Mouse (Mus musculus): ENCODE measurements around the gene Cuedc1. TPM values are rescaled to one million over a fixed set of nuclear protein-coding genes. Genes with fewer than 3 reads are reported as not detected.
A peak's percentile ranks its signal among the peaks of the same experiment; 100 is the strongest.

The Cuedc1 gene
- polyA plus RNA-seq, 1 experiment from 2014 or later = 22.6 TPM

DNA sequence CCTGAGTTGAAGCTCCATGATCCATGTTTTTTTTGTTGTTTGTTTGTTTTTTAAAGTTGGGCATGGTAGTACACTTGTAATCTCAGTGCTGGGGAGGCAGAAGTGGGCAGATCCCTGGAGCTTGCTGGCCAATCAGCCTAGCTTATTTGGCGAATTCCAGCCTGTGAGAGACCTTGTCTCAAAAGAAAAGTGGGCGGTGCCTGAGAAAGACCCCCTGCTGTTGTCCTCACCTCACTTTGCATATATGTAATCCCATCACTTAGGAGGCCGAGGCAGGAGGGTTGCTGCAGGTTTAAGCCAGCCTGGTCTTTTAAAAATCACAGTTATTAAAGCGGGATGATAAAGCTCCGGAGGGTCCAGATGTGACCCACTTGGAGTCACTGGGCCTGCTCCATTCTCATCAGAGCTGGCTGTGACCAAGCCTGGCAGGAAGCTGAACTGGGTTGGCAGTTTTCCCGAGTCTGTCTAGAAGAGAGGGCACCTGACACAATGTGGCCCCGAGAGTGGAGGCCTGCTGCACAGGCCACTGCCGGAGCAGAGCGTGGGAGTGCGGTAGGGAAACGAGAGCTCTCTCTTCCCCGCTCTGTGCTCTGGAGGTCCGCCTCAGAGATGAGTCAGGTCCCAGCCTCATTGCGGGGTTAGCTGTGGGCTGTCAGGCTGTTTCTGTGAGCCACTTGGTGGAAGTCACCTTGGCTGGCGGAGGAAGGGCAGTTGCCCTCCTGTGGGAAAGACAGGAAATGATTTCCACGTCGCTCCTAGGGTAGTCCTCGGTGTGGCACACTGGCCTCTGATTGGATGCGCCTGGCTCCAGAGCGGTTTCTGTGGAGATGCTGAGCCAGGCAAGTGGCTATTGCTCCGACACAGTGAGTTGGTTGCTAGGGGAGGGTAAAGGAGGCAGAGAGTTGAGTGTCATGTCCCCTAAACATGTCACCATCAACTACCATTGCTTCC is 117.3 kb downstream of the Cuedc1 start:
- no peak for DNase-seq (ENCODE audit: low spot score)
- Histone ChIP-seq H3K4me1 (peaks cover 17% of the 10 kb centered on the region), H3K27ac (no peak overlapping the region), H3K27me3 (ENCODE audit: low read depth, poor library complexity, severe bottlenecking) (no peaks in the 10 kb centered on the region), H3K9me3 (replicated peaks) (no peaks in the 10 kb centered on the region), H3K4me3 (no peak overlapping the region), H3K36me3 (peaks cover 25% of the 10 kb centered on the region)
- WGBS = 69% methylated on average over 21 of the region's 21 CpGs

DNA sequence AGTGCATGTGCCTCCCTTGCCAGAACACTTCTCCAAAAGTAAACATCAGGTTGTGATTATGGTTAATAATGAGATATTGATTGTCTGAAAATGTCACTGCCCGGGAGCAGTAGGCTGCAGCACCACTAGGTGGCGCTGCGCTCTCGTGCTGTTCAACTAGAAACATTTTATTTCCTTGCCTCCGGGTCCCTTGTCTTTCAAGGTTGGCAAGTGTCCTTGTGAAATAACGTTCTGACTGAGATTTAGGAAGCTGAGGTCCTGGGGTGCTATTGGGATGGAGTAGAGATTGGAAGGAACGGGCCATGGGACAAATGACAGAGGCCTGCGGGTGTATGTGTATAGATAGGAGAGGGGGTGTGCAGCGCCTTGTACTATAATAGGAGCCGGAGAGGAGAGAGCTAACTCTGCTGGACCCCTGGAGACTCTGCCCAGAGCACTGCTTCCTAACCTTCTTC is 118.4 kb downstream of the Cuedc1 start:
- Histone ChIP-seq H3K27me3 (ENCODE audit: low read depth, poor library complexity, severe bottlenecking) (no peaks in the 10 kb centered on the region), H3K4me3 (no peak overlapping the region), H3K4me1 (peaks cover 17% of the 10 kb centered on the region), H3K27ac (no peak overlapping the region), H3K9me3 (replicated peaks) (no peaks in the 10 kb centered on the region), H3K36me3 (peaks cover 14% of the 10 kb centered on the region)
- DNase-seq (ENCODE audit: low spot score) = peak; percentile 86
- WGBS = 28% methylated on average over 10 of the region's 10 CpGs

- WGBS = 78% methylated on average over 6 of the region's 6 CpGs
Observed at GRCm38 (mm10) chr11:88218155-88218554, 120.3 kb downstream of the Cuedc1 start.

GRCm38 (mm10) chr11:88218586-88218985 is 120.7 kb downstream of the Cuedc1 start:
- 43% methylated on average over 7 of the region's 7 CpGs for WGBS
- Histone ChIP-seq H3K4me1 (peaks cover 17% of the 10 kb centered on the region), H3K9me3 (replicated peaks) (no peaks in the 10 kb centered on the region), H3K27ac (no peak overlapping the region), H3K36me3 (no peaks in the 10 kb centered on the region), H3K4me3 (no peak overlapping the region), H3K27me3 (ENCODE audit: low read depth, poor library complexity, severe bottlenecking) (no peaks in the 10 kb centered on the region)
- no peak for DNase-seq (ENCODE audit: low spot score)

More at GRCm38 (mm10) chr11:88218155-88218554, 120.3 kb downstream of the Cuedc1 start:
- Histone ChIP-seq H3K27ac (no peak overlapping the region), H3K4me1 (peaks cover 17% of the 10 kb centered on the region), H3K27me3 (ENCODE audit: low read depth, poor library complexity, severe bottlenecking) (no peaks in the 10 kb centered on the region), H3K4me3 (no peak overlapping the region), H3K9me3 (replicated peaks) (no peaks in the 10 kb centered on the region), H3K36me3 (no peaks in the 10 kb centered on the region)
- no peak for DNase-seq (ENCODE audit: low spot score)

DNA sequence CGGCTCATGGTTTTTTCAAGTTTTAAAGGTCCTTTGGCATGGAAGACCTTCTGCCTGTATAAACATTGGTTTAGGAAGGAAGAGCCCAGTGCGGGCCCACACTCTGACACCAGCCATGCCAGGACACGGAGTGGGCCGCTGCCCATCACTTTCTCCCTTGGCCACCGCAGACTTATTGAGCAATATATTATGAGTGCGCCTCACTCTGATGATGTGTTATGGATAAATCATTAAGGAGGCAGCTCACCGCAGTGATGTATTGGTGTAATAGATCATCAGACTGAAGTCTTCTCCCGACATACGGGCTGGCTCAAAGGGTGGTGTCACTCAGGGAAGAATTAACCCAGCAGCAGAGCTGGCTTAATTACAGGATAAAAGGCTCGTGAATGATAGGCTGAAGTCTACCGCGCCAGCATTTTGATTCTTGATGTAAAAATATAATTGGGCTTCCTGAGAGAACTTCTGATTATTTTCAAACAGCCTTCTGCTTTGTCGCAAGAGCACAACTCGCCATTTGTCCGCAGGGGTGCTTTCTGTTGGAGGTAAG is 124.1 kb downstream of the Cuedc1 start:
- H3K9me3 ChIP-seq (replicated peaks) = no peaks in the 10 kb centered on the region
- H3K4me3 ChIP-seq = no peak overlapping the region
- H3K27me3 ChIP-seq (ENCODE audit: low read depth, poor library complexity, severe bottlenecking) = no peaks in the 10 kb centered on the region
- no peaks in the 10 kb centered on the region for H3K36me3 ChIP-seq
- no peak overlapping the region for H3K27ac ChIP-seq
- WGBS = 86% methylated on average over 15 of the region's 15 CpGs
- no peaks in the 10 kb centered on the region for H3K4me1 ChIP-seq
- no peak for DNase-seq (ENCODE audit: low spot score)

DNA sequence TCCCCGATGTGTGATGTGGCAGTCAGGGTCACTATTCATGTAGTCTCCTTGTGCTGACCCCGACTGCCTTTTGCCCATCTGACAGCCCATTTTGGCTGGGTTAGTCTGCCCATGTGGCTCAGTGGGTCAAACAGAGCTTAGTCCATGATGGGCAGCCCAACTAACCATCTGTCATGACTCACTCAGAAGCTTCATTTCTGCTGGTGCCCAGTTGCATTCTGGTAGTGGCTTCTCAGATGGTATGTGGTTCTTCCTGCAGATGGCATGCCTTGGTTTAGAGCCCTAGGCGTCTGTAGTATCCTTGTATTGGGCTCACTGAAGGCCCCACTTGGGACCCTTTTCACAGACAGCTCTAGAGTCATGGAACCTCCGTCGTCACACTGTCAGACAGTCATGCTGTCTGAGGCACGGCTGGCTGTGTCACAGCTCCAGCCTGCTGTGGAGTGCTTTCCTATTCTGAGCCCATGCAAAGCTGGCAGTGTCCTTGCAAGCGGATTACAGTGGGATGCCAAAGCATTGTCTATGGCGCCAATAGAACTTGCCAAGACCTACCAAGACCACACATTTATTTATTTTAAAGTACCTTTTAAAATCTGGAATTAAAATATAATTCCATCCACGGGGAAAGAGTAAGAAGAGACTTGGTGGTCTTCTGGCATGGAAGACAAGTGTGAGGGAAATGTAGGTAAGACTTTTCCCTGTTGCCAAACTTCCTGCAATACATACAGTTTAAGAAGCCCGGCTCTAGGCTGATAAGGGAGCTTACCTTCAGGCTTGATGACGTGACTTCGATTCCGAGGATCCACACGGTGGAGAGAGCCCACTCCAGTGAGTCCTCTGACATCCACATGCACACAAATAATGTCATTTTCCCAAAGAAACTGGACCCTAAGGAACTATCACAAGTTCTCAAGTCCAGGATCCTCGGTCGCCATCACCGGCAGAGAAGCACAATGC is 129.4 kb downstream of the Cuedc1 start:
- peaks cover 10% of the 10 kb centered on the region for H3K4me1 ChIP-seq
- DNase-seq (ENCODE audit: low spot score) = no peak
- no peaks in the 10 kb centered on the region for H3K27me3 ChIP-seq (ENCODE audit: low read depth, poor library complexity, severe bottlenecking)
- no peak overlapping the region for H3K27ac ChIP-seq
- 92% methylated on average over 17 of the region's 17 CpGs for WGBS
- H3K4me3 ChIP-seq = no peak overlapping the region
- no peaks in the 10 kb centered on the region for H3K9me3 ChIP-seq (replicated peaks)
- H3K36me3 ChIP-seq = no peaks in the 10 kb centered on the region

DNA sequence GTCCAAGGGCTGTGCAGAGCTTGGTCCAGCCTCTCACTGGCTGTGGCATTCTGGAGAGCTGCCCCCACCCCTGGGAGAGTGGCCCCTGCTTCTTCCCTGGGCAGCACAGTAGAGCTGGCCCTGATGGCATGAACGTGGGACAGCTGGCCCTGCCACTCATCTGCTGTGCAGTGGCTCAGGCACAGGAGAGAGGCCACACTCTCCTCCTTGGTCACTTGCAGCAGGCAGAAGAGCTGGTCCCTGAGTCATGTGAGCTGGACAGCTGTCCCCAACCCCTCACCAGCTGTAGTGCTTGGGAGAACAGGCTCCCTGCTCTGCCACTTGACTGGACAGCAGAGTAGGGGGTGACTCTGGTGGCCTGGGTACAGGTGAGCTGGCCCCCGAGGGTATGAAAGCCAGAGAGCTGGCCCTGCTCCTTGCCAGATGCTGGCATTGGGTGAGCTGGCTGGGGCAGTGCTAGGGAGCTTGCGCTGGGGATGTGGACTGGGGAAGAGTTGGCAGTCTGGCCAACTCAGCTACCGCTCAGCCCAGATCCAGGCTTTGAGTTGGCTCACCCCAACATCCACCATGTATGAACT is 133.4 kb downstream of the Cuedc1 start:
- DNase-seq (ENCODE audit: low spot score) = no peak
- Histone ChIP-seq H3K36me3 (no peaks in the 10 kb centered on the region), H3K9me3 (replicated peaks) (no peaks in the 10 kb centered on the region), H3K27me3 (ENCODE audit: low read depth, poor library complexity, severe bottlenecking) (no peaks in the 10 kb centered on the region), H3K27ac (peak overlapping the region; percentile 47), H3K4me3 (no peak overlapping the region), H3K4me1 (peaks cover 46% of the 10 kb centered on the region)
- WGBS = 90% methylated on average over 4 of the region's 4 CpGs

DNA sequence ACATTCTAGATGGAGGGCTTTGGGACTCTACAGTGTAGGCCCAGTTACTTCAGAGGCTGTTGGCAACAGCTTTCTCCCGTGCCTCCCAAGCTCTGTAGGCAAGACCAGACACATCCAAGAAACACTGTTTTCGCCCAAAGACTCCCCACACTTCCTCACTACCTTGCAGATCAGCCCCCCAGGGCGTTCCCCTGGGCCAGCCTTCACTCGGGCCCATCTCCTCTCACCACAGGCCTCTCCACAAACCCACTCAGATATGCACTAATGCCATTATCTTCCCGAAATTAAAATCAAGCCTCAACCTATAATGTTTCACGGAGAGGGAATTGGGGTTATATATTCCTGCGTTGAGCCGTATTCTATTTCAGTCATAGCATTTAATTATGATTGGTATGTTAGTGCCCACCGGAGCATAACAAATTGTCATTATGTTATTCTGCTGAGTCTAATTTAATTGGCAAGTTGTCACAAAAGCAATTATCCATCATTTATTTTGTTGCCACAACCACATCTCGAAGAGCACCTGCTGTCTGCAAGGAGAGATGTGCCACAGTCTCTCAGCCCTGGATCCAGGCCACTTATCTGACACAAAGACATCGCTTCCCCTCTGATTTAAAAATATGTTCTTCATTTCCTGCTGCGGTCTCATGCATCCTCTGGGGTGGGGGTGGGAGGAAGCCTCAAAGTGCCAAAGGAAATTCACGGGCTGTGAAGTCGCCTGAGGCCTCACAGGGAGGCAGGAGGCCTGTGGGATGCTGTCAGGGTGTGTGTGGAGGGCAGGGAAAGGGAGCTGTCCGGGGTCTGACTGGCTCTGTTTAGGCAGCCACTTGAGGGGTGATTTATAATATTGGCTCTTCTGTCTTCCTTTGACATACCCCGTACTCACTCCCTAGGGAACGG is 135.9 kb downstream of the Cuedc1 start:
- no peak overlapping the region; the same call in 1 of the 2 replicates for H3K4me3 ChIP-seq
- peak overlapping the region; percentile 58 for H3K27ac ChIP-seq
- H3K27me3 ChIP-seq (ENCODE audit: low read depth, poor library complexity, severe bottlenecking) = no peaks in the 10 kb centered on the region
- H3K36me3 ChIP-seq = no peaks in the 10 kb centered on the region
- 53% methylated on average over 17 of the region's 17 CpGs for WGBS
- DNase-seq (ENCODE audit: low spot score) = no peak
- no peaks in the 10 kb centered on the region for H3K9me3 ChIP-seq (replicated peaks)
- peaks cover 48% of the 10 kb centered on the region for H3K4me1 ChIP-seq

GRCm38 (mm10) chr11:88234789-88235188 is 136.9 kb downstream of the Cuedc1 start:
- no peaks in the 10 kb centered on the region for H3K27me3 ChIP-seq (ENCODE audit: low read depth, poor library complexity, severe bottlenecking)
- WGBS = 33% methylated on average over 4 of the region's 4 CpGs

GRCm38 (mm10) chr11:88235221-88236203 is 137.7 kb downstream of the Cuedc1 start:
- WGBS = 16% methylated on average over 23 of the region's 23 CpGs

More at GRCm38 (mm10) chr11:88234789-88235188, 136.9 kb downstream of the Cuedc1 start:
- Histone ChIP-seq H3K4me3 (no peak overlapping the region), H3K9me3 (replicated peaks) (no peaks in the 10 kb centered on the region), H3K36me3 (no peaks in the 10 kb centered on the region), H3K27ac (peak overlapping the region; percentile 58), H3K4me1 (peaks cover 48% of the 10 kb centered on the region)
- no peak for DNase-seq (ENCODE audit: low spot score)

More at GRCm38 (mm10) chr11:88235221-88236203, 137.7 kb downstream of the Cuedc1 start:
- H3K4me1 ChIP-seq = peaks cover 55% of the 10 kb centered on the region
- H3K9me3 ChIP-seq (replicated peaks) = no peaks in the 10 kb centered on the region
- no peaks in the 10 kb centered on the region for H3K27me3 ChIP-seq (ENCODE audit: low read depth, poor library complexity, severe bottlenecking)
- no peaks in the 10 kb centered on the region for H3K36me3 ChIP-seq
- peak overlapping the region; percentile 88 for H3K27ac ChIP-seq
- DNase-seq (ENCODE audit: low spot score) = peak; percentile 67
- peak overlapping the region; percentile 35 for H3K4me3 ChIP-seq
